Mouse (Mus musculus) midbrain, embryonic 13.5 days (tissue): ENCODE results near the gene Tbc1d22a. TPM values are rescaled to one million over a fixed set of nuclear protein-coding genes. Genes with fewer than 3 reads are reported as not detected.

ENCODE experiments used
- ATAC-seq: fragments of 200-750 bp; cut with Nextera tagmentation; 2 replicates; pipeline ENCODE4 v1.8.0; 2017; ENCODE audit warnings: mild to moderate bottlenecking, moderate TSS enrichment, moderate library complexity
- H3K27ac ChIP-seq: fragments of 300-500 bp; sonication (generic); 2 replicates; pipeline ENCODE4 v1.5.1; 2015; ENCODE audit warnings: inconsistent platforms, mild to moderate bottlenecking, moderate library complexity
- H3K27me3 ChIP-seq: fragments of 300-500 bp; sonication (generic); 2 replicates; pipeline ENCODE4 v1.6.1; 2015; ENCODE audit warnings: mild to moderate bottlenecking, inconsistent platforms
- H3K36me3 ChIP-seq: fragments of 300-500 bp; sonication (generic); 2 replicates; pipeline ENCODE4 v1.6.1; 2015; ENCODE audit warnings: mild to moderate bottlenecking, inconsistent platforms
- H3K4me1 ChIP-seq: fragments of 300-500 bp; sonication (generic); replicated peaks from 2 replicates; pipeline ENCODE4 v1.6.1; 2015; ENCODE audit warnings: inconsistent platforms
- H3K4me2 ChIP-seq: fragments of 300-500 bp; sonication (generic); replicated peaks from 2 replicates; pipeline ENCODE4 v1.6.1; 2015; ENCODE audit warnings: moderate library complexity, mild to moderate bottlenecking, inconsistent platforms
- H3K4me3 ChIP-seq: fragments of 300-500 bp; sonication (generic); replicated peaks from 2 replicates; pipeline ENCODE4 v1.5.1; 2015; ENCODE audit warnings: mild to moderate bottlenecking, inconsistent platforms
- H3K9ac ChIP-seq: fragments of 300-500 bp; sonication (generic); replicated peaks from 2 replicates; pipeline ENCODE4 v1.6.1; 2015; ENCODE audit warnings: mild to moderate bottlenecking, inconsistent platforms
- H3K9me3 ChIP-seq: fragments of 300-500 bp; sonication (generic); 2 replicates; pipeline ENCODE4 v1.6.1; 2016; ENCODE audit warnings: mild to moderate bottlenecking, inconsistent platforms
- WGBS: fragments of 180-500 bp; shearing (Covaris S2); methylation state at CpG from one replicate; pipeline ENCODE4 v1.1.7; 2015; 5-methylcytosine and 5-hydroxymethylcytosine counted together
- polyA plus RNA-seq: library from polyadenylated mRNA; unstranded; fragments of >200 nt; fragmentation: Nextera tagmentation; extraction: Ambion mirVana; gene quantifications from 2 replicates; pipeline ENCODE4 v1.2.1, GENCODE M21; 2015

Gene Tbc1d22a
- polyA plus RNA-seq, 1 experiment from 2014 or later: 13.4 TPM

GRCm38 (mm10) chr15:86411532-86412080 is 197.3 kb downstream of the Tbc1d22a start:
- Histone ChIP-seq H3K27me3 (no peaks in the 10 kb centered on the region), H3K36me3 (no peaks in the 10 kb centered on the region), H3K9ac (no peak overlapping the region), H3K4me1 (peaks cover 40% of the 10 kb centered on the region), H3K27ac (no peak overlapping the region), H3K4me2 (no peak overlapping the region), H3K9me3 (no peaks in the 10 kb centered on the region), H3K4me3 (no peak overlapping the region)
- 76% methylated on average over 5 of the region's 5 CpGs for WGBS
- no peak for ATAC-seq

- Histone ChIP-seq H3K4me2 (no peak overlapping the region), H3K4me3 (no peak overlapping the region), H3K27me3 (no peaks in the 10 kb centered on the region), H3K4me1 (peaks cover 59% of the 10 kb centered on the region), H3K36me3 (no peaks in the 10 kb centered on the region), H3K27ac (peak overlapping the region; percentile 67), H3K9me3 (no peaks in the 10 kb centered on the region), H3K9ac (no peak overlapping the region)
- 17% methylated on average over 6 of the region's 6 CpGs for WGBS
- ATAC-seq: peak; percentile 65
Measured at GRCm38 (mm10) chr15:86415951-86416350, 201.7 kb downstream of the Tbc1d22a start.

DNA sequence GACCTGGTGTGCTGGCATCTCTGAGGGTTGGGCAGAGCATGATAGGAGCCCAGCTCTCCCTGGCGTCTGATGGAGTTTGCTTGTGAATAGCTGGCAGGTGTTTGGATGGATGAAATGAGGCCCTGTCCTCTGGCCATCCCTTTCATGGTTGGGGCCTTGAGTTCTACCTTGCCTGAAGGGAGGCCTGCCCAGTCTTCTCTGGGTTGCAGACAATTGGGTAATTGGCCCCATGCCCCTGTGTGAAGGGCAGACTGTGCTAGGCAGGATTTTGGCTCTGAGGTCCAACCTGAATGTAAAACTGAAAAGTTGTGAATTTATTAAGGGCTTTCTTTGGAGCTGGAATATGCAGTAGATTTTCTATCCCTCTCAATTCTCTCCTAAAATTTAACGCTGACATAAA is 204.2 kb downstream of the Tbc1d22a start:
- Histone ChIP-seq H3K9ac (no peak overlapping the region), H3K4me2 (no peak overlapping the region), H3K4me3 (no peak overlapping the region), H3K4me1 (peaks cover 50% of the 10 kb centered on the region), H3K27ac (peak overlapping the region; percentile 42; the same call in 1 of the 2 replicates), H3K27me3 (no peaks in the 10 kb centered on the region), H3K9me3 (no peaks in the 10 kb centered on the region), H3K36me3 (no peaks in the 10 kb centered on the region)
- WGBS: 85% methylated on average over 2 of the region's 2 CpGs
- ATAC-seq: no peak

GRCm38 (mm10) chr15:86419620-86420019 is 205.4 kb downstream of the Tbc1d22a start:
- no peaks in the 10 kb centered on the region for H3K9me3 ChIP-seq
- no peak overlapping the region for H3K9ac ChIP-seq
- peaks cover 44% of the 10 kb centered on the region for H3K4me1 ChIP-seq
- H3K4me3 ChIP-seq: no peak overlapping the region
- H3K27me3 ChIP-seq: no peaks in the 10 kb centered on the region
- peak; percentile 64 for ATAC-seq
- H3K27ac ChIP-seq: peak overlapping the region; percentile 19; the same call in 1 of the 2 replicates
- H3K36me3 ChIP-seq: no peaks in the 10 kb centered on the region
- WGBS: 50% methylated on average over 6 of the region's 6 CpGs
- H3K4me2 ChIP-seq: no peak overlapping the region

GRCm38 (mm10) chr15:86422858-86423257 is 208.6 kb downstream of the Tbc1d22a start:
- no peaks in the 10 kb centered on the region for H3K36me3 ChIP-seq
- no peak overlapping the region for H3K27ac ChIP-seq
- no peak for ATAC-seq
- no peak overlapping the region for H3K9ac ChIP-seq
- no peak overlapping the region for H3K4me3 ChIP-seq
- H3K4me1 ChIP-seq: peaks cover 29% of the 10 kb centered on the region
- no peak overlapping the region for H3K4me2 ChIP-seq
- WGBS: 61% methylated on average over 1 of the region's 1 CpGs
- H3K9me3 ChIP-seq: no peaks in the 10 kb centered on the region
- no peaks in the 10 kb centered on the region; the same call in 1 of the 2 replicates for H3K27me3 ChIP-seq

GRCm38 (mm10) chr15:86423884-86424283 is 209.6 kb downstream of the Tbc1d22a start:
- Histone ChIP-seq H3K4me3 (no peak overlapping the region), H3K9ac (no peak overlapping the region), H3K27ac (no peak overlapping the region), H3K36me3 (no peaks in the 10 kb centered on the region), H3K4me1 (peaks cover 28% of the 10 kb centered on the region), H3K4me2 (no peak overlapping the region), H3K9me3 (no peaks in the 10 kb centered on the region), H3K27me3 (no peaks in the 10 kb centered on the region; the same call in 1 of the 2 replicates)
- 85% methylated on average over 2 of the region's 2 CpGs for WGBS
- ATAC-seq: no peak

GRCm38 (mm10) chr15:86424971-86425370 is 210.7 kb downstream of the Tbc1d22a start:
- H3K9ac ChIP-seq: no peak overlapping the region
- peaks cover 22% of the 10 kb centered on the region for H3K4me1 ChIP-seq
- no peaks in the 10 kb centered on the region for H3K36me3 ChIP-seq
- H3K27ac ChIP-seq: no peak overlapping the region
- H3K4me3 ChIP-seq: no peak overlapping the region
- WGBS: 59% methylated on average over 8 of the region's 8 CpGs
- no peaks in the 10 kb centered on the region for H3K9me3 ChIP-seq
- no peaks in the 10 kb centered on the region; the same call in 1 of the 2 replicates for H3K27me3 ChIP-seq
- ATAC-seq: no peak
- H3K4me2 ChIP-seq: no peak overlapping the region

GRCm38 (mm10) chr15:86426364-86427000 is 212.2 kb downstream of the Tbc1d22a start:
- no peak overlapping the region for H3K4me2 ChIP-seq
- no peak overlapping the region for H3K4me3 ChIP-seq
- 34% methylated on average over 5 of the region's 5 CpGs for WGBS
- H3K27ac ChIP-seq: no peak overlapping the region
- H3K36me3 ChIP-seq: no peaks in the 10 kb centered on the region
- peaks cover 22% of the 10 kb centered on the region for H3K4me1 ChIP-seq
- no peaks in the 10 kb centered on the region for H3K9me3 ChIP-seq
- ATAC-seq: no peak
- no peak overlapping the region for H3K9ac ChIP-seq
- no peaks in the 10 kb centered on the region; the same call in 1 of the 2 replicates for H3K27me3 ChIP-seq

DNA sequence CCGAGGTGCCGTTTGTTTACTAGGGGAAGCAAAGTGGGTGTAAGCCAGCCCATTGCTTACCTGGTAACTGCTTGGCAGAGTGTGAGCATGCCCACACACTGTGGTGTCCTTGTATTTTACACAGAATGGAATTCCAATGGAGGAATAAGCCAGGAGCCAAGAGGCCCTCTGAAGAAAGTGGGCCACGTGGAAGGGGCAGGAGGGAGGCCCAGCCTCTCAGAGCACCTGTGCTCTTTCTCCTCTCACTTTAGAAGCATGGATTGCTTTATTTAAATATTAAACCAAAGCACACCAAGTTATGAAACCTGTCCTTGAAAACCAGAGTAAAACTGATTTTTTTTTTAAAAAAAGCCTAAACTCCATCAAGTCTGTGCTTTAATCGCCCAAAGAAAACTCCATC is 213.2 kb downstream of the Tbc1d22a start:
- no peak for ATAC-seq

DNA sequence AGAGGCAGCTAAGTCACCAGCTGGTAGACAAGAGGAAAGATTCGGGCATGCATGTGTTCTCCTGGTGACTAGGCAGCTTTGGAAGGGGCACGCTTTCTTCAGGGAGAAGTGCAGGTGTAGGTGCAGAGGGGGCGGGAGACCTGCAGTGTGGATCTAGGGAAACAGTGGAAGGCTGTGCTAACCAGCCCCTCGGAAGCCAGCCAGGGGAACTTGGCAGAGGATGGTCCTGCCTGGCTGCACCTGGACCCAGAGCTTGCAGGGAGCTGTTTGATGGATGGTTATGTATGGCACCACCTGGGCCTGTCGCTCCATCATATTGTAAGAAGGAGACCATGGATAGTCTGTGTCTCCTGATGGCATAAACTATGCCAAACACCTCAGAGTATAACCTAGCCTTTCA is 214.2 kb downstream of the Tbc1d22a start:
- Histone ChIP-seq H3K27ac (no peak overlapping the region), H3K4me3 (no peak overlapping the region), H3K36me3 (no peaks in the 10 kb centered on the region), H3K27me3 (no peaks in the 10 kb centered on the region; the same call in 1 of the 2 replicates), H3K9ac (no peak overlapping the region), H3K4me1 (peaks cover 41% of the 10 kb centered on the region), H3K9me3 (no peaks in the 10 kb centered on the region), H3K4me2 (no peak overlapping the region)
- ATAC-seq: no peak
- 68% methylated on average over 5 of the region's 5 CpGs for WGBS

More for the DNA sequence above, 213.2 kb downstream of the Tbc1d22a start:
- Histone ChIP-seq H3K4me3 (no peak overlapping the region), H3K9ac (no peak overlapping the region), H3K36me3 (no peaks in the 10 kb centered on the region), H3K4me1 (peaks cover 31% of the 10 kb centered on the region), H3K4me2 (no peak overlapping the region), H3K27ac (no peak overlapping the region), H3K27me3 (no peaks in the 10 kb centered on the region; the same call in 1 of the 2 replicates), H3K9me3 (no peaks in the 10 kb centered on the region)
- 80% methylated on average over 4 of the region's 4 CpGs for WGBS

GRCm38 (mm10) chr15:86429766-86430335 is 215.6 kb downstream of the Tbc1d22a start:
- no peak overlapping the region for H3K27ac ChIP-seq
- ATAC-seq: no peak
- H3K9me3 ChIP-seq: no peaks in the 10 kb centered on the region
- no peak overlapping the region for H3K9ac ChIP-seq
- H3K4me2 ChIP-seq: no peak overlapping the region
- H3K4me1 ChIP-seq: peaks cover 48% of the 10 kb centered on the region
- no peaks in the 10 kb centered on the region for H3K36me3 ChIP-seq
- H3K4me3 ChIP-seq: no peak overlapping the region
- no peaks in the 10 kb centered on the region; the same call in 1 of the 2 replicates for H3K27me3 ChIP-seq
- WGBS: 74% methylated on average over 8 of the region's 8 CpGs

- Histone ChIP-seq H3K9ac (no peak overlapping the region), H3K4me2 (no peak overlapping the region), H3K36me3 (no peaks in the 10 kb centered on the region), H3K27me3 (no peaks in the 10 kb centered on the region), H3K4me3 (no peak overlapping the region), H3K9me3 (no peaks in the 10 kb centered on the region), H3K4me1 (peaks cover 39% of the 10 kb centered on the region), H3K27ac (peak overlapping the region; percentile 3; the same call in 1 of the 2 replicates)
- ATAC-seq: no peak
- whole genome bisulfite sequencing: 71% methylated on average over 11 of the region's 11 CpGs
Measured at GRCm38 (mm10) chr15:86431539-86432080, 217.4 kb downstream of the Tbc1d22a start.
